Mouse (Mus musculus) limb, embryonic 10.5 days (tissue): ENCODE data around the gene Sdr42e1. TPM values are rescaled to one million over a fixed set of nuclear protein-coding genes. Genes with fewer than 3 reads are reported as not detected.
A peak's percentile ranks its signal among the peaks of the same experiment; 100 is the strongest.

Source experiments
- DNase-seq: peaks from one replicate; pipeline ENCODE4 v3.0.0-alpha.2; 2017; ENCODE audit warnings: low spot score
- H3K27ac ChIP-seq: fragments of 300-500 bp; sonication (generic); 2 replicates; pipeline ENCODE4 v1.5.1; 2016; ENCODE audit warnings: mild to moderate bottlenecking
- H3K27me3 ChIP-seq: fragments of 300-500 bp; sonication (generic); 2 replicates; pipeline ENCODE4 v1.6.1; 2016; ENCODE audit warnings: low read depth, mild to moderate bottlenecking; ENCODE audit not compliant: poor library complexity, severe bottlenecking
- H3K36me3 ChIP-seq: fragments of 300-500 bp; sonication (generic); 2 replicates; pipeline ENCODE4 v1.6.1; 2016; ENCODE audit warnings: mild to moderate bottlenecking, moderate library complexity
- H3K4me1 ChIP-seq: fragments of 300-500 bp; sonication (generic); 2 replicates; pipeline ENCODE4 v1.6.1; 2016
- H3K4me3 ChIP-seq: fragments of 300-500 bp; sonication (generic); 2 replicates; pipeline ENCODE4 v1.5.1; 2016; ENCODE audit warnings: mild to moderate bottlenecking, moderate library complexity
- H3K9me3 ChIP-seq: fragments of 300-500 bp; sonication (generic); replicated peaks from 2 replicates; pipeline ENCODE4 v1.6.1; 2016; ENCODE audit warnings: mild to moderate bottlenecking
- WGBS: fragments of 180-500 bp; shearing (Covaris S2); methylation state at CpG from one replicate; pipeline ENCODE4 v1.1.7; 2016; 5-methylcytosine and 5-hydroxymethylcytosine counted together
- polyA plus RNA-seq: library from polyadenylated mRNA; unstranded; fragments of >200 nt; fragmentation: Nextera tagmentation; extraction: Ambion mirVana; gene quantifications from 2 replicates; pipeline ENCODE4 v1.2.1, GENCODE M21; 2016

The Sdr42e1 gene
- 0.64 and 0.78 TPM in 2 replicates for polyA plus RNA-seq

GRCm38 (mm10) chr8:117673430-117673830 lies at the start of gene Sdr42e1:
TSS of gene Sdr42e1 (minus strand) at chr8:117673689.
- H3K27me3 ChIP-seq, result no peaks in the 10 kb centered on the region; the same call in 1 of the 2 replicates
- H3K4me3 ChIP-seq, result peak within 1 kb of the TSS; percentile 57
- H3K36me3 ChIP-seq, result no peaks in the 10 kb centered on the region
- peak within 1 kb of the TSS; percentile 42; the same call in 1 of the 2 replicates for H3K27ac ChIP-seq
- no peaks in the 10 kb centered on the region for H3K9me3 ChIP-seq
- whole genome bisulfite sequencing, result 13% methylated on average over 17 of the region's 17 CpGs
- peaks cover 36% of the 10 kb centered on the region for H3K4me1 ChIP-seq
- DNase-seq, result peak; percentile 60

DNA sequence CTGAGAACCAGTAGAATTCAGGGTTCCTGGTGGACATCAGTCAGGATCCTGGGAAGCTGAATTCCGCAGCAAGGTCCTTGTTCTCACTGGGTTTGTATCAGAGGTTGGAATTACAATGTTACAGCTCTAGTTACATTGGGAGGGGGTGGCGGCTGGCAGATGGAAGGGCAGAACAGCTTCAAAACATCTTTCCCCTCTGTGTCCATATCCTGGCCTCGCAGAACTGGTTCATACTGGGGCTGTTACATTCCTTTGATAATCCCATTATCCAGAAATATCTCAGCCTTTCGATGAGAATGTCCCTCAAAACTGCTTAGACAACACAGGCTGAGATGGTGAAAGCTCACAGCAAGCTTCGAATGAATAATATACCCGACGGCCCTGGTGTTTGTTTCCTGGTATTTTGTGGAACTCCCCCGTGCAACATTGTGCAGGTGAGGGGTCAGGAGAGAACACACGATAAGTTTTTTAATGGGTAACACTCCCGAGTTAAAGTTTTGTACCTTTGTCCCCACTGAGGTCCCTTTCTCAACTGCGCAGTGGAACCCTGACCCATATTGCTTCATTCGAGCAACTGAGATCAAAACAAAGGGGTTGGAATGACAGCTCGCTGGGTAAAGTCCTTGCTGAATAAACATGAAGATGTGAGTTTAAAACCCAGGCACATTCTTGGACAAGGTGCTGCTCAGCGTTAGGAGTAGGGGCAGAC lies 44.8 kb upstream of the Sdr42e1 start:
- H3K9me3 ChIP-seq, result no peaks in the 10 kb centered on the region
- no peak for DNase-seq
- H3K36me3 ChIP-seq, result no peaks in the 10 kb centered on the region
- H3K4me1 ChIP-seq, result no peaks in the 10 kb centered on the region
- H3K27ac ChIP-seq, result no peak overlapping the region
- no peaks in the 10 kb centered on the region for H3K27me3 ChIP-seq
- 83% methylated on average over 14 of the region's 14 CpGs for WGBS
- H3K4me3 ChIP-seq, result no peak overlapping the region

DNA sequence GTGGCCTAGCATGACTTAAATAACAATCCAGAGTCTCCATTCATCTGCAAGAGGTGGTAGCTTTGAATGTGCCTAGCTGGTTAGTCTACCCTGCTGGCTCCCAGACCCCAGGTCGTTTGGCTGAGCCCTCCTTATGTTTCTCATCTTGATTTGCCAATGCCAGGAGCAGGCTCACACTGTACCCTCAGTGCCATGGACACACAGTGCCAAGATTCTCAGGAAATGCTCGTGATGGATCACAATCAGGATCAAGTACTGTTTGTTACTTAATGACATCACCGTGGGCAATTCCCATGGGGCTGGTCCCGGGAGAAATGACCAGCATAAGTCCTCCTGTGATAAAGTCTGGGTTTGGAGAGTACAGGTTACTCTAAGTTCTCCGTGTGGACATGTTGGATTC lies 42.4 kb upstream of the Sdr42e1 start:
- DNase-seq, result no peak

DNA sequence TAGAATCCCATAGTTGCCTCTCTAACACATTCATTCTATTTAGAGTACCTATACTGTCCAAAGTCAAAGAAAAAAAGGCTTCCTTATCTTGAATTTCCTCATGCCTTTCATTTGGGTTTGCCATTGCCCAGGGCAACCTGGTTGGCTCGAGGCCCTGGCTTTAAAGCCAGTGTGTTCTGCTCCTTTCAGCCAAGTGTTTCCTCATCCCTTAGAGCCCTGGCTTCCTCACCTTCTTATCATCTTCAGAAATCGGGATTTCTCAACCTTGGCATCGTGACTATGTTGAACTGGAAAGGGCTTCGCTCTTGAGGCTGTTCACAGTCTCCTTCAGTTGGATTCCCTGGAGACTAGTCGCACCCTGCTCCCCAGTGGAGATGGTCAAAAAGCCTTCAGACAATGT lies 41.1 kb upstream of the Sdr42e1 start:
- Histone ChIP-seq H3K27ac (no peak overlapping the region), H3K27me3 (no peaks in the 10 kb centered on the region), H3K4me1 (no peaks in the 10 kb centered on the region), H3K9me3 (no peaks in the 10 kb centered on the region), H3K4me3 (no peak overlapping the region), H3K36me3 (no peaks in the 10 kb centered on the region)
- no peak for DNase-seq
- WGBS, result 88% methylated on average over 5 of the region's 5 CpGs

More for the DNA sequence above, 42.4 kb upstream of the Sdr42e1 start:
- Histone ChIP-seq H3K4me3 (no peak overlapping the region), H3K36me3 (no peaks in the 10 kb centered on the region), H3K9me3 (no peaks in the 10 kb centered on the region), H3K27ac (no peak overlapping the region), H3K27me3 (no peaks in the 10 kb centered on the region), H3K4me1 (no peaks in the 10 kb centered on the region)
- 81% methylated on average over 5 of the region's 5 CpGs for WGBS

- H3K27ac ChIP-seq, result no peak overlapping the region
- H3K9me3 ChIP-seq, result no peaks in the 10 kb centered on the region
- no peak for DNase-seq
- H3K4me1 ChIP-seq, result no peaks in the 10 kb centered on the region
- H3K27me3 ChIP-seq, result no peaks in the 10 kb centered on the region
- H3K36me3 ChIP-seq, result no peaks in the 10 kb centered on the region
- no peak overlapping the region for H3K4me3 ChIP-seq
- WGBS, result 84% methylated on average over 5 of the region's 5 CpGs
These were observed 38.7 kb upstream of the Sdr42e1 start for GRCm38 (mm10) chr8:117712226-117712625.

DNA sequence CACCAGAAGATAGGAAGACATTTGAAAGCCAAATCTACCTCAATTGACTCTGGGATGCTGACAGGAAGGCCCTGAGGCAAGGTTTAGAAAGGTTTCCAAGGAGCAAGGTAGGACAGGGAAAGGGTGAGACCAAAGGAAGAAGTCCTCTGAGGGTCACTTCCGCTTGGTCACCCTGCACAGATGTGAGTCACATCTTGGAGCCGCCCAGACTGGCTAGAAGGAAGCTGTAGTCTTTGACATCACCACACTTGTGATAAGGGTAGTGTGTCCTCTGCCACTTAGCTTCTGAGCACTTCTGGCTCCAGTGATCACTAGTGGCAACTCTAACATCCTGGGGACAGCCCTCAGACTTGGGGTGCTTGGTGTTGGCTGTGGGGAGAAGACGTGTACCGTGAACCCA lies 32.7 kb upstream of the Sdr42e1 start:
- DNase-seq, result no peak
- H3K27ac ChIP-seq, result no peak overlapping the region
- WGBS, result 93% methylated on average over 4 of the region's 4 CpGs
- no peaks in the 10 kb centered on the region for H3K27me3 ChIP-seq
- H3K36me3 ChIP-seq, result no peaks in the 10 kb centered on the region
- H3K9me3 ChIP-seq, result no peaks in the 10 kb centered on the region
- H3K4me3 ChIP-seq, result no peak overlapping the region
- H3K4me1 ChIP-seq, result peaks cover 16% of the 10 kb centered on the region

GRCm38 (mm10) chr8:117702701-117703100 lies 29.2 kb upstream of the Sdr42e1 start:
- no peak overlapping the region for H3K27ac ChIP-seq
- no peaks in the 10 kb centered on the region for H3K27me3 ChIP-seq
- no peak for DNase-seq
- H3K36me3 ChIP-seq, result no peaks in the 10 kb centered on the region
- peaks cover 16% of the 10 kb centered on the region for H3K4me1 ChIP-seq
- H3K4me3 ChIP-seq, result no peak overlapping the region
- no peaks in the 10 kb centered on the region for H3K9me3 ChIP-seq
- 36% methylated on average over 10 of the region's 10 CpGs for WGBS

GRCm38 (mm10) chr8:117701859-117702258 lies 28.4 kb upstream of the Sdr42e1 start, which contains the start of gene Hsd17b2:
TSS of gene Hsd17b2 (plus strand) at chr8:117701904.
- Histone ChIP-seq H3K27ac (0 out of 2 replicates have a peak within 1 kb of the TSS, but pooled peaks have one; percentile 37), H3K36me3 (no peaks in the 10 kb centered on the region), H3K4me3 (no peak within 1 kb of the TSS), H3K9me3 (no peaks in the 10 kb centered on the region), H3K4me1 (peaks cover 16% of the 10 kb centered on the region), H3K27me3 (no peaks in the 10 kb centered on the region)
- 63% methylated on average over 13 of the region's 13 CpGs for WGBS
- DNase-seq, result no peak

DNA sequence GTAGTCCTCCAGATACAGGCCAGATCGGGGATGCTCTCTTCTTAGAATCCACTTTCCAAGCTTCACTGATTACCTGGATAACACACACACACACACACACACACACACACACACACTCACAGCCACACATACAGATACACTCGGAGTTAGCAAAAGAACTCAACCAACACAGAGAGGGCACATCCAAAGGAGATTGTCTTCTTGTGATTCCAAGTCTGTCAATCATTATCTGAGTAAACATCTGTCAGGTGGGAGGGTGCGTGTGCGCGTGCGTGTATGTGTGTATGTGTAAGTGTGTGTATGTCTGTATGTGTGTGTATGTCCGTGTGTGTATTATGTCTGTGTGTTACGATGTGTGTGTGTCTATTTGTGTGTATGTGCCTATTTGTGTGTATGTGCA lies 27.8 kb upstream of the Sdr42e1 start:
- DNase-seq, result no peak
- H3K27ac ChIP-seq, result no peak overlapping the region
- WGBS, result 97% methylated on average over 8 of the region's 8 CpGs
- H3K9me3 ChIP-seq, result no peaks in the 10 kb centered on the region
- H3K27me3 ChIP-seq, result no peaks in the 10 kb centered on the region
- H3K4me3 ChIP-seq, result no peak overlapping the region
- H3K36me3 ChIP-seq, result no peaks in the 10 kb centered on the region
- H3K4me1 ChIP-seq, result peaks cover 16% of the 10 kb centered on the region

GRCm38 (mm10) chr8:117700699-117701098 lies 27.2 kb upstream of the Sdr42e1 start:
- no peak for DNase-seq
- no peak overlapping the region for H3K4me3 ChIP-seq
- peaks cover 16% of the 10 kb centered on the region for H3K4me1 ChIP-seq
- H3K27me3 ChIP-seq, result no peaks in the 10 kb centered on the region
- H3K27ac ChIP-seq, result no peak overlapping the region
- no peaks in the 10 kb centered on the region for H3K9me3 ChIP-seq
- H3K36me3 ChIP-seq, result no peaks in the 10 kb centered on the region
- 82% methylated on average over 8 of the region's 8 CpGs for WGBS

DNA sequence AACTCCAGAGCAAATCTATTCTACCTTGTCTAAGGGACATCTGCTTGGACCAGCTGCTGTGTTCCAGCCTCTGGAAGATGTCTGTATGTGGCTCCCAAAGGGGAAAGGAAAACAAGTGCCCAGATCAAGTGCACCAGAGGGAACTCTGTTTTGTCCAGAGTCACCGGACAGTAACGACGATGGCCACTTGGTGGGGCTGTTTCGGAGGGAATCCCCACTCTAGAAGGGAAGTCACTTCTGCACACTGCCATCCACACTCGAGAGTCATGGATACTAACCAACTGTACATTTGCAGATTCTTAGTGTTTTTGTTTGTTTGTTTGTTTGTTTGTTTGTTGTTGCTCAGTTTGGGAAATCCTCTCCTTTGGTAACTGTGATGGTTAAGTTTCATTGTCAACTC lies 23.8 kb upstream of the Sdr42e1 start:
- WGBS, result 41% methylated on average over 5 of the region's 5 CpGs
- Histone ChIP-seq H3K9me3 (no peaks in the 10 kb centered on the region), H3K4me1 (peaks cover 6% of the 10 kb centered on the region), H3K27ac (no peak overlapping the region), H3K36me3 (no peaks in the 10 kb centered on the region), H3K4me3 (no peak overlapping the region), H3K27me3 (no peaks in the 10 kb centered on the region)
- DNase-seq, result no peak

- no peak overlapping the region for H3K27ac ChIP-seq
- 83% methylated on average over 1 of the region's 1 CpGs for WGBS
- no peaks in the 10 kb centered on the region for H3K9me3 ChIP-seq
- H3K4me1 ChIP-seq, result no peaks in the 10 kb centered on the region
- no peak overlapping the region for H3K4me3 ChIP-seq
- no peaks in the 10 kb centered on the region for H3K27me3 ChIP-seq
- H3K36me3 ChIP-seq, result no peaks in the 10 kb centered on the region
- no peak for DNase-seq
These were observed 22.1 kb upstream of the Sdr42e1 start for GRCm38 (mm10) chr8:117695636-117696035.

- H3K4me3 ChIP-seq, result no peak overlapping the region
- H3K9me3 ChIP-seq, result no peaks in the 10 kb centered on the region
- no peak overlapping the region for H3K27ac ChIP-seq
- H3K27me3 ChIP-seq, result no peaks in the 10 kb centered on the region
- DNase-seq, result no peak
- 91% methylated on average over 4 of the region's 4 CpGs for WGBS
- 0 out of 2 replicates have a peak, but pooled peaks cover 3% of the 10 kb centered on the region for H3K4me1 ChIP-seq
- no peaks in the 10 kb centered on the region for H3K36me3 ChIP-seq
These were observed 18.6 kb upstream of the Sdr42e1 start for GRCm38 (mm10) chr8:117692131-117692530.
